Mouse (Mus musculus) T-helper 17 cell (primary cell): ENCODE data around the gene Tlr9.

Experiments
- in situ Hi-C, 2 experiments: fragments of 300-600 bp; cut with MboI, MseI; formaldehyde crosslinking; loops; 1 replicate in 1 of 2; 2 replicates in 1 of 2; pipeline ENCODE4 v1.15.1; 2025; ENCODE audit warnings: high pct_unique_total_duplicates in 2 of 2

Gene Tlr9

GRCm38 (mm10) chr9:106222261-106222851, at the start of gene Tlr9:
TSS of gene Tlr9 (plus strand) at chr9:106222598.
- in situ Hi-C loops: loop anchor here in 1 of 2 experiments (5.0 kb wide), 1 partner anchor 40 kb away; no protein-coding TSS in a partner anchor

DNA sequence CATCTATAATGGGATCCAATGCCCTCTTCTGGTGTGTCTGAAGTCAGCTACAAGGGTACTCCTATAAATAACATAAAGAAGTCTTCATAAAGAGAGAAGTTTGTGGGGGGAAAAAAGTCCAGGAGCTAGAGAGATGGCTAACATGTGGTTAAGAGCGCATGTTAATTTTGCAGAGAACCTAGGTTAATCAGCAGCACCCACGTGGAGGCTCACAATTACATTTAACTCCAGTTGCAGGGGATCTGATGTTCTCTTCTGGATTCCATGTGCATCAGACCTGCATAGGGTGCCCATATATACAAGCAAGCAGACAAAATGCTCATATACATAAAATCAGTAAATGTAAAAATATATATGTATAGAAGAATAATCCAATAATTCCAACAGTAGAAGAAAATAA, 49.0 kb upstream of the Tlr9 start:
- in situ Hi-C loops: loop anchor here in 1 of 2 experiments (10.0 kb wide), 1 partner anchor 251 kb away; the partner anchor contains the start of gene Rpl29

DNA sequence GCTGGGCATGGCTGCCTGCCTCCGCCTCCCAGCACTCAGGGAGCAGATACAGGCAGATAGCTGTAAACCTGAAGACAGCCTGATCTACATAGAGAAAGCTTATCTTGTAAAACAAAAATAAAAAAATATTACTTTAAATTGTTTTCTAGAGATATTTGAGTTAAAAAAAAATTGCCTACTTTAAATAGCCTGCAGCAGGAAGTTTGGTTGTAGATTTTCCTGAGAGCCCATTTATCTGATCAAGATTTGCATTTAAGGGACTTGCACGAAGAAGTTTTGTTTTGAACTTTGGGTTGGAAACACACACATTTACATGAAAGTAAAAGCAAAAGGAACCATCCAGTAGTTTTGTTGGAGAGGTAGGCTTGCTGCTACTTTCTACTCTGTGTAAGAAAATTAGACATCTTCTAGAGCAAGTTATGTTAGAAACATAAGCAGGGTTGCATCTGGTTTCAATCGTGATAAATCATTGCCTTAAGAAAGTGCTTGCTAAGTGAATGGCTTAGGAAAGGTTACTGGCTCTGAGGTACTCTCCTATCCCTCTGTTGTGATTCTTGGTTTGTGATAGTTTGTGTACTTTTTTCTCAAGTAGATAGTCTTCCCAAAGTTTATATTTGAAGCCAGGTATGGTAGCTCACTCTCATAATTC, 46.7 kb upstream of the Tlr9 start:
- in situ Hi-C loops: loop anchor here (5.0 to 25.0 kb wide), 4 partner anchors 107 to 1362 kb away; partner anchors contain the start of genes Cyb561d2 (in 1 of the 2), Manf (in 1 of the 2), Nprl2 (in 1 of the 2) and Poc1a (in 1 of the 2)

GRCm38 (mm10) chr9:106176769-106177168, 45.6 kb upstream of the Tlr9 start:
- in situ Hi-C loops: loop anchor here (5.0 to 25.0 kb wide), 4 partner anchors 106 to 1361 kb away; partner anchors contain the start of genes Cyb561d2 (in 1 of the 2), Manf (in 1 of the 2), Nprl2 (in 1 of the 2) and Poc1a (in 1 of the 2)

DNA sequence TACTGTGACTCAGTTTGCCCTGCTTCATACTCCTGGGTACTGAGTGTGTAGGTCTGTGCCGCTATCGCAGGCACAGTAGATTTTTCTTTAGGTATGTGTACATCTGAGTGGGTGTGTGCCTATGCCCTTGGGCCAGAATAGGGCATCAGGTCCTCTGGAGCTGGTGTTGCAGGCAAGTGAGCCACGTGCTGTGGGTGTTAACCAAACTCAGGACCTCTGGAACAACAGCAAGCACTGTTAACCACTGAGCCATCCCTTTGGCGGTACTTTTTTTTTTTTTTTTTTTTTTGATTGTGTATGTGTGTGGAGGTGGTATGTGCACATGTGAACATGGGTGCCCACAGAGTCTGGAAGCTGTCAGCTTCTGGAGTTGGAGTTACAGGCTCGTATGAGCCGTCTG, 44.6 kb upstream of the Tlr9 start:
- in situ Hi-C loops: loop anchor here (5.0 to 25.0 kb wide), 4 partner anchors 105 to 1360 kb away; partner anchors contain the start of genes Cyb561d2 (in 1 of the 2), Manf (in 1 of the 2), Nprl2 (in 1 of the 2) and Poc1a (in 1 of the 2)

DNA sequence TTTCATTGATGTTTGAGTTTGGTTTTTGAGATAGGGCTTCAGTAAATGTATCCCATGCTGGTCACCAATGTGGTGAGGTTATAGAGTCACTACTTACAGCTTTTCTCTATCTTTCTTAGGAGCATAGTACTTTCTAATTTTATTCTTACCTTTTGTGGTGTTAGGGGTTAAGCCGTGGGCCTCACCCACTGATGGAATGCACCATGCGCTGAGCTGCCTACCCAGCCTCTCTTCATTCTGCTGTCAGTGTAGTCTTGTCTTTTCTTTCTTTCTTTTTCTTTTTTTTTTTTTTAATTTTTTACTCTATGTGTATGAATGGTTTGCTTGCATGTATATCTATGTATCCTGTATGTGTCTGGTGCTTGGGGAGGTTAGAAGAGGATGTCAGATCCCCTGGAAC, 42.9 kb upstream of the Tlr9 start:
- in situ Hi-C loops: loop anchor here (5.0 to 25.0 kb wide), 4 partner anchors 103 to 1358 kb away; partner anchors contain the start of genes Cyb561d2 (in 1 of the 2), Manf (in 1 of the 2), Nprl2 (in 1 of the 2) and Poc1a (in 1 of the 2)

GRCm38 (mm10) chr9:106179964-106180363, 42.4 kb upstream of the Tlr9 start:
- in situ Hi-C loops: loop anchor here (5.0 to 25.0 kb wide), 4 partner anchors 102 to 1357 kb away; partner anchors contain the start of genes Cyb561d2 (in 1 of the 2), Manf (in 1 of the 2), Nprl2 (in 1 of the 2) and Poc1a (in 1 of the 2)

DNA sequence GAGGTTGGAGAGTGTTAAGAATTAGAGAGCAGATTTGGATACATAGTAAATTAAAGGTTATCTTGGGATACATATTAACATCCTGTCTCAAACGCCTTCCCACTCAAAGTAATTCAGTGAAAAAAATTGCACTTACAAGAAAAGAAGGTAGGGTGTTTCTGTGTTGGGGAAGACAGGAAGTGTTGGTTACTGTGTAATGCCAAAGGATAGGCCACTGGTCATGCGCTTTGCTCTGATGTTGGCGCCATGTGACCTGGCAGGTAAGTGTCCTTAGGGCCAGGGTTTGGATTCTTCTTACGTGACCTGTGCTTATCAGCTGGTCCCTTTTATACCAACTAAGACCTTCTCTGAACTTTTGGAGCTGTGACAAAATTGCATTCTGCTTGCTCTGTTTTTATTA, 40.3 kb upstream of the Tlr9 start:
- in situ Hi-C loops: loop anchor here (25.0 kb wide), 2 partner anchors 705 to 1355 kb away; partner anchors contain the start of genes Cyb561d2 (in 1 of the 2), Manf (in 1 of the 2), Nprl2 (in 1 of the 2) and Rbm15b (in 1 of the 2)

GRCm38 (mm10) chr9:106183996-106184395, 38.4 kb upstream of the Tlr9 start:
- in situ Hi-C loops: loop anchor here (25.0 kb wide), 2 partner anchors 703 to 1353 kb away; partner anchors contain the start of genes Cyb561d2 (in 1 of the 2), Manf (in 1 of the 2), Nprl2 (in 1 of the 2) and Rbm15b (in 1 of the 2)

DNA sequence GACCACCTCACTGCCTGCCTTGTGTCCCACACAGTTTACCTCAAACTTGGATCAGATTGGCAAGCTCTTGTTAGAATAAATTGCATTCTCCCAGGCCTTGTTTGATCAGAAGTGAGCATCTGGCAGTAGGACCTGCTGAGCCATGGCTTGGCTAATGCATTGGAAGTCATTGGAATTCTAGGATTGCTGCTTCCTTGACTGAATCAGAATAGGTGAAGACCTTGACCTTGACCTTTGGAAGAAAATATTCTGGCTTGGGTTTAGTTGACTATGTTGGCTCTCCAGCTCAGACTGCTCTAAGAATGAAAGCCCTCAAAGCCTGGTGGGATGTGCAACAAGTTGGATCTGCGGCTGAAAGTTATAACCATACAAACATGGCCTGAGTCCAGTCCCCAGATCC, 31.0 kb upstream of the Tlr9 start:
- in situ Hi-C loops: loop anchor here (10.0 to 25.0 kb wide), 3 partner anchors 243 to 1346 kb away; partner anchors contain the start of genes Acy1 (in 1 of the 2), Cyb561d2 (in 1 of the 2), Manf (in 1 of the 2) and Nprl2 (in 1 of the 2)

DNA sequence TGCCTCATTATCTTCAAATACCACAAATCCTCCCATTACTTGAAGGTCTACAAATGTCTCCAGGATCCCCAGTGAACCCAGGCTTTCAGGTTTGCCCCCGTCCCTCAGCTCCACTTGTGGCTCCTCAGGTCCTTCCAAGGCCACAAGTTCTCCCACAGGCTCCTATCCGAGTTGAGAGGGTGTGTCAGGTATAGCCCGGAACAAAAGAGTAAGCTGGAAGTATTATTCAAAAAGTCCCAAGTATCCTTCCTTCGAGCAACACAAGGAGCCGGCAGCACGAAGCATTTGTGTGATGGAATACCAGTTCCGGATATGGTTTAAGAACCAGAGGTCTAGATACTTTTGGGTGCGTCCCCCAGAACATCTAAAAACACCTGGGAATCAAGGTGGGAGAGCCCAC, 30.4 kb upstream of the Tlr9 start:
- in situ Hi-C loops: loop anchor here (10.0 to 25.0 kb wide), 3 partner anchors 243 to 1345 kb away; partner anchors contain the start of genes Acy1 (in 1 of the 2), Cyb561d2 (in 1 of the 2), Manf (in 1 of the 2) and Nprl2 (in 1 of the 2)

GRCm38 (mm10) chr9:106192998-106193397, 29.4 kb upstream of the Tlr9 start:
- in situ Hi-C loops: loop anchor here (10.0 to 25.0 kb wide), 3 partner anchors 242 to 1344 kb away; partner anchors contain the start of genes Acy1 (in 1 of the 2), Cyb561d2 (in 1 of the 2), Manf (in 1 of the 2) and Nprl2 (in 1 of the 2)

GRCm38 (mm10) chr9:106193930-106194807, 28.2 kb upstream of the Tlr9 start:
- in situ Hi-C loops: loop anchor here (10.0 to 25.0 kb wide), 3 partner anchors 241 to 1343 kb away; partner anchors contain the start of genes Acy1 (in 1 of the 2), Cyb561d2 (in 1 of the 2), Manf (in 1 of the 2) and Nprl2 (in 1 of the 2)

DNA sequence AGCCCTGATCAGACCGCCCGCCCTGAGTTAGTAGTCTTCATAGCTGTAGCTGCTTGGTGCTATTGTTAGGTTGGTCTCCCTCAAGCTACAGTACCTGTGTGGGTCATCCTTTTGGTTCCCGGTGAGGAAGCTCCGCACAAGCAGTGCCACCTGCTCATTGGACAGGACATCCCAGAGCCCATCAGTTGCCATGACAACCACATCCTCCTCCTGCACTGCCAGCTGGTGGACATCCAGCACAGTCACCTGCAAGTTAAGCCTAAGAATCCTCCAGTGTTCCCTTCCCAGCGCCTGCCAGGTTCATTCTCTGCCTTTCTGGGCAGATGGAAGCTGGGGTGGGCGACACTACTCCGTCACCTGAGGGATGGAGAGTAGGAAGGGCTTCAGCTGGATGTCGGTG, 26.7 kb upstream of the Tlr9 start:
- in situ Hi-C loops: loop anchor here (10.0 to 25.0 kb wide), 3 partner anchors 239 to 1342 kb away; partner anchors contain the start of genes Acy1 (in 1 of the 2), Cyb561d2 (in 1 of the 2), Manf (in 1 of the 2) and Nprl2 (in 1 of the 2)

GRCm38 (mm10) chr9:106197081-106197713, 25.2 kb upstream of the Tlr9 start:
- in situ Hi-C loops: loop anchor here (10.0 to 25.0 kb wide), 3 partner anchors 238 to 1340 kb away; partner anchors contain the start of genes Acy1 (in 1 of the 2), Cyb561d2 (in 1 of the 2), Manf (in 1 of the 2) and Nprl2 (in 1 of the 2)

DNA sequence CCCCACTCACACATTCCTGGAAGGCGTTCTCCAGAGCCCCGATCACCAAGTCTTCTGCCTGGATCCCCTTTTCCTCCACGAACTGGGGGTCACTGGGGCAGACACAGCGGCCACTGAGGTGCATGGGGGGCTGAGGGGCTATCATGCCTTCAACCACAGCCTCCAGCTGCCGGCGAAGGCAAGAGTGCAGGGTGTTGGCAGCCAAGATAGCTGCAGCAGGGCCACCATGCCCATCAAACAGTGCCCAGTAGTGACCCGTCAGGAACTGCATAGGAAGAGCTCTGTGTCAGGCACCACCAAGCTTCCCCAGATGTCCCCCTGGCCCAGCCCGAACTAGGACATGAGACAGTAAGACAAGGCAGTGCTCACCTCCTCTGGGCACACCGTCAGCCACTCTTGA, 24.7 kb upstream of the Tlr9 start:
- in situ Hi-C loops: loop anchor here (10.0 to 25.0 kb wide), 3 partner anchors 237 to 1340 kb away; partner anchors contain the start of genes Acy1 (in 1 of the 2), Cyb561d2 (in 1 of the 2), Manf (in 1 of the 2) and Nprl2 (in 1 of the 2)

GRCm38 (mm10) chr9:106198962-106199458, 23.4 kb upstream of the Tlr9 start:
- in situ Hi-C loops: loop anchor here (10.0 to 25.0 kb wide), 3 partner anchors 236 to 1338 kb away; partner anchors contain the start of genes Acy1 (in 1 of the 2), Cyb561d2 (in 1 of the 2), Manf (in 1 of the 2) and Nprl2 (in 1 of the 2)

DNA sequence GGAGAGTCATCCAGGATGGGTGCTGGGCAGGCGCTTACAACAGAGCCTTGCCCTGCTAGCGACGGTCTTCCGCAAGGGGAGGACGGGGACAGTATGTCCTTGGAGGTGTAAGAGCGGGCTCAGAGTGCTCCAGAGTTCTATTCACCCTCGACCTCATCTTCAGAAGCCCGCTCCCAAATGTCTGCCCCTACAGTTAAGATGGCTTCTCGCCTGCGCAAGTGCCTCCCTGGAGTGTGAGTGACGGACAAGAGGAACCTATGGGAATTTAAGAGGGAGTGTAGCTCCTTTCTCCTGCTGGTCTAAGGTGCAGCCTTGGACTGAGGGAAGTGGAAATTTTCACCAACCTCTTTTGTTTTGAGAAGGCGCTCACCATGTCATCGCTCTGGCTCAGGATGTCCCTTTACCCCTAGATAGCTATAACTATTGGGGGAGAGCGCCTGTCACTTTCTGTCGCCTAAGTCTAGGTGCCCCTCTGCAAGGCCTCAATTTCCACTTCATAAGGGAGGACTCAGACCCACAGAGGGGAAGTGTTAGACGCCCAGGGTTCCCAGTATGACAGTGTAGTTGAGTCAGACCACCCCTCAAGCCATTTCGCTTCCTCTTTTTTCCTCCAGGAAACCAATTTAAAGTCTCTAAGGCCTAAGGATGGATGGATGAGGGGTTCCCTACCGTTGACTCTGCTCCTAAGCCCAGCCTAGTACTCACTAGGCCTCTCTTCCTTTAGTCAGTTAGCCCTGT, 22.7 kb upstream of the Tlr9 start, which contains the start of gene Ppm1m:
Gene Ppm1m, minus strand, starts transcription at position 212 of the 738 bp plus-strand sequence.
- in situ Hi-C loops: loop anchor here (10.0 to 25.0 kb wide), 4 partner anchors 235 to 1685 kb away; partner anchors contain the start of genes Acy1 (in 1 of the 2), Cyb561d2 (in 1 of the 2), Manf (in 1 of the 2) and Mon1a (in 1 of the 2)
